Mouse (Mus musculus): ENCODE measurements around the gene Gm14781. TPM values are rescaled to one million over a fixed set of nuclear protein-coding genes. Genes with fewer than 3 reads are reported as not detected.

Gm14781 gene
- not detected in 4 replicates for total RNA-seq (2023; ENCODE audit: inconsistent age)

GRCm38 (mm10) chrX:91631894-91632293 lies at the start of gene Gm14781:
Gene Gm14781, plus strand, starts transcription at chrX:91632194.

Other genes with a start within 250 kb of the Gm14781 start
- not detected in 4 replicates for gene Gm5072, start 239.7 kb upstream of the Gm14781 start, total RNA-seq (2023; ENCODE audit: inconsistent age)
- gene Gm8914, start 152.1 kb upstream of the Gm14781 start, total RNA-seq (2023; ENCODE audit: inconsistent age): not detected in 4 replicates
- gene 1700084M14Rik, start 56.3 kb upstream of the Gm14781 start, total RNA-seq (2023; ENCODE audit: inconsistent age): not detected in 4 replicates
- gene Mageb5, start 150.8 kb downstream of the Gm14781 start, total RNA-seq (2023; ENCODE audit: inconsistent age): not detected in 4 replicates